Mouse (Mus musculus) megakaryocyte, embryonic 14.5 days (primary cell): Measurements from ENCODE around the gene Nfam1.

Experiments
- FLI1 ChIP-seq: IDR thresholded peaks from 2 replicates; pipeline ENCODE4 v1.6.1; 2012; ENCODE audit warnings: low read length, inconsistent platforms, mixed read lengths
- GATA1 ChIP-seq: IDR thresholded peaks from 3 replicates; pipeline ENCODE4 v1.6.1; 2012; ENCODE audit warnings: mixed read lengths, low read length, inconsistent platforms, borderline replicate concordance

DNA sequence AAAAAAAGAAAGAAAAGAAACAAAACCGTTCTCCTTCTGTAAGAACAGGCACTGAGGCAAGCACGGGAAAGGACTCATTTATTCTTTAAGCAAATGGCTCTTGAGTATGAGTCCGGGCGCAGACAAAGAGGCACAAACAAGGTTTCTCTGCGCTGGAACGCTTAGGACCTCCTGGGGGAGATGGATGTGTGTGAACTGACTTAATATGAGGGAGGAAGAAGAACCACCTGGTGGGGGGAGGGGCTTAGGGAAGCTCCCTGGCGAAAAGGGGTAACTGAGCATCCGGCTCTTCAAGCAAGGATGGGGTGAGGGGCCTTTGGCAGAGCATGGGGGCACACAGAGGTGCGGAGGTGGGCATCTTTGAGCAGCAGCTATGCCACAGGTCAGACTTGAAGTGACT lies 40.2 kb downstream of the Nfam1 start:
- TF ChIP-seq GATA1 (no peak), FLI1 (no peak)
